Mouse (Mus musculus) small intestine, adult 2 months (tissue): Measurements from ENCODE around the gene Nt5c3. TPM values are rescaled to one million over a fixed set of nuclear protein-coding genes. Genes with fewer than 3 reads are reported as not detected.

Source experiments
- H3K27ac ChIP-seq: fragments of 200-500 bp; 2 replicates; pipeline ENCODE4 v1.5.1; 2012; ENCODE audit warnings: low read depth, low read length, control low read depth, inconsistent platforms; ENCODE audit not compliant: insufficient read depth
- H3K27me3 ChIP-seq: fragments of 200-500 bp; 2 replicates; pipeline ENCODE4 v1.6.1; 2012; ENCODE audit warnings: mild to moderate bottlenecking, moderate library complexity, low read length, inconsistent platforms; ENCODE audit not compliant: control insufficient read depth, insufficient read depth
- H3K36me3 ChIP-seq: fragments of 200-500 bp; 2 replicates; pipeline ENCODE4 v1.6.1; 2012; ENCODE audit warnings: mild to moderate bottlenecking, low read length, control low read depth, inconsistent platforms; ENCODE audit not compliant: control insufficient read depth, insufficient read depth
- H3K4me1 ChIP-seq: fragments of 200-500 bp; 2 replicates; pipeline ENCODE4 v1.6.1; 2012; ENCODE audit warnings: low read length, inconsistent platforms, mixed read lengths; ENCODE audit not compliant: control insufficient read depth, insufficient read depth, insufficient read length
- H3K4me3 ChIP-seq: fragments of 200-500 bp; 2 replicates; pipeline ENCODE4 v1.5.1; 2012; ENCODE audit warnings: low read depth, mild to moderate bottlenecking, control low read depth, inconsistent platforms, low read length, moderate library complexity
- CTCF ChIP-seq: fragments of 200-500 bp; IDR thresholded peaks from 2 replicates; pipeline ENCODE4 v1.5.1; 2012; ENCODE audit warnings: low read depth, mild to moderate bottlenecking, control low read depth, inconsistent platforms, low read length, moderate library complexity, mixed read lengths; ENCODE audit not compliant: insufficient replicate concordance, insufficient read length; ENCODE audit errors: extremely low read depth
- POLR2A ChIP-seq: fragments of 200-500 bp; IDR thresholded peaks from 2 replicates; pipeline ENCODE4 v1.6.1; 2012; ENCODE audit warnings: low read depth, mild to moderate bottlenecking, control low read depth, inconsistent platforms, low read length, moderate library complexity
- WGBS: fragments of 180-500 bp; shearing (Covaris S2); methylation state at CpG from one replicate; pipeline ENCODE4 v1.1.7; 2018; 5-methylcytosine and 5-hydroxymethylcytosine counted together
- polyA plus RNA-seq: library from polyadenylated mRNA; depleted of rRNA; stranded (reverse); fragments of >200 nt; gene quantifications from 2 replicates; pipeline ENCODE4 v1.2.3, GENCODE M21; 2012

Nt5c3 gene
- polyA plus RNA-seq, 1 experiment, result 2.3 TPM

- no peak overlapping the region for H3K4me3 ChIP-seq
- H3K4me1 ChIP-seq, result peaks cover 8% of the 10 kb centered on the region; the same call in 1 of the 2 replicates
- TF ChIP-seq POLR2A, result no peak
- TF ChIP-seq CTCF, result peak; percentile 86; the same call in 1 of the 2 replicates
- no peaks in the 10 kb centered on the region for H3K36me3 ChIP-seq
- no peaks in the 10 kb centered on the region for H3K27me3 ChIP-seq
- no peak overlapping the region for H3K27ac ChIP-seq
- 6% methylated on average over 4 of the region's 4 CpGs for WGBS
These were observed 14.8 kb downstream of the Nt5c3 start for GRCm38 (mm10) chr6:56908912-56909311.

- WGBS, result 84% methylated on average over 2 of the region's 2 CpGs
- Histone ChIP-seq H3K4me3 (no peak overlapping the region), H3K27ac (no peak overlapping the region), H3K4me1 (peaks cover 10% of the 10 kb centered on the region; the same call in 1 of the 2 replicates), H3K36me3 (no peaks in the 10 kb centered on the region), H3K27me3 (no peaks in the 10 kb centered on the region)
- TF ChIP-seq POLR2A (no peak), CTCF (no peak)
These were observed 15.3 kb downstream of the Nt5c3 start for GRCm38 (mm10) chr6:56908397-56908796.

- Histone ChIP-seq H3K4me1 (peaks cover 11% of the 10 kb centered on the region; the same call in 1 of the 2 replicates), H3K36me3 (no peaks in the 10 kb centered on the region), H3K27ac (no peak overlapping the region), H3K4me3 (no peak overlapping the region), H3K27me3 (no peaks in the 10 kb centered on the region)
- TF ChIP-seq POLR2A, result no peak
- TF ChIP-seq CTCF, result no peak
- whole genome bisulfite sequencing, result 72% methylated on average over 3 of the region's 3 CpGs
These were observed 15.8 kb downstream of the Nt5c3 start for GRCm38 (mm10) chr6:56907973-56908372.

- TF ChIP-seq POLR2A (no peak), CTCF (no peak)
- WGBS, result 35% methylated on average over 8 of the region's 8 CpGs
- H3K36me3 ChIP-seq, result no peaks in the 10 kb centered on the region
- H3K27ac ChIP-seq, result no peak overlapping the region
- H3K27me3 ChIP-seq, result no peaks in the 10 kb centered on the region
- no peak overlapping the region for H3K4me3 ChIP-seq
- peaks cover 12% of the 10 kb centered on the region for H3K4me1 ChIP-seq
These were observed 17.4 kb downstream of the Nt5c3 start for GRCm38 (mm10) chr6:56906121-56906846.

GRCm38 (mm10) chr6:56905486-56905885, 18.2 kb downstream of the Nt5c3 start:
- no peak overlapping the region for H3K4me3 ChIP-seq

GRCm38 (mm10) chr6:56904982-56905381, 18.8 kb downstream of the Nt5c3 start:
- H3K27me3 ChIP-seq, result no peaks in the 10 kb centered on the region
- no peaks in the 10 kb centered on the region for H3K36me3 ChIP-seq
- WGBS, result 59% methylated on average over 2 of the region's 2 CpGs
- TF ChIP-seq CTCF, result no peak
- TF ChIP-seq POLR2A, result no peak
- H3K27ac ChIP-seq, result no peak overlapping the region
- peaks cover 12% of the 10 kb centered on the region for H3K4me1 ChIP-seq
- H3K4me3 ChIP-seq, result no peak overlapping the region

More at GRCm38 (mm10) chr6:56905486-56905885, 18.2 kb downstream of the Nt5c3 start:
- H3K27ac ChIP-seq, result no peak overlapping the region
- 65% methylated on average over 5 of the region's 5 CpGs for WGBS
- no peaks in the 10 kb centered on the region for H3K27me3 ChIP-seq
- H3K4me1 ChIP-seq, result peaks cover 12% of the 10 kb centered on the region
- H3K36me3 ChIP-seq, result no peaks in the 10 kb centered on the region
- TF ChIP-seq POLR2A (no peak), CTCF (no peak)

- no peak overlapping the region for H3K27ac ChIP-seq
- 81% methylated on average over 1 of the region's 1 CpGs for WGBS
- peaks cover 12% of the 10 kb centered on the region for H3K4me1 ChIP-seq
- H3K4me3 ChIP-seq, result no peak overlapping the region
- H3K27me3 ChIP-seq, result no peaks in the 10 kb centered on the region
- H3K36me3 ChIP-seq, result no peaks in the 10 kb centered on the region
- TF ChIP-seq POLR2A, result no peak
- TF ChIP-seq CTCF, result no peak
These were observed 19.4 kb downstream of the Nt5c3 start for GRCm38 (mm10) chr6:56904330-56904729.

- Histone ChIP-seq H3K4me3 (no peak overlapping the region), H3K27ac (peak overlapping the region; percentile 38), H3K4me1 (peaks cover 12% of the 10 kb centered on the region), H3K27me3 (no peaks in the 10 kb centered on the region), H3K36me3 (no peaks in the 10 kb centered on the region)
- TF ChIP-seq CTCF, result no peak
- TF ChIP-seq POLR2A, result no peak
- 21% methylated on average over 6 of the region's 6 CpGs for WGBS
These were observed 19.9 kb downstream of the Nt5c3 start for GRCm38 (mm10) chr6:56903831-56904230.
